Mouse (Mus musculus) Patski (cell line): ENCODE data around the gene Six5. TPM values are rescaled to one million over a fixed set of nuclear protein-coding genes. Genes with fewer than 3 reads are reported as not detected.
A peak's percentile ranks its signal among the peaks of the same experiment; 100 is the strongest.

Source experiments
- ATAC-seq: fragments of 100-300 bp; one replicate; pipeline ENCODE4 v1.8.0; 2021
- CTCF ChIA-PET: fragments of 350-600 bp; sonication (Branson Sonifier 250); formaldehyde crosslinking; loops from one replicate; lab custom pipeline; 2022; ENCODE audit warnings: inconsistent platforms; lab: Charles Lee
- POLR2A ChIA-PET: fragments of 350-600 bp; sonication (Branson Sonifier 250); formaldehyde crosslinking; loops from one replicate; lab custom pipeline; 2022; ENCODE audit warnings: antibody characterized with exemption, inconsistent platforms; lab: Charles Lee
- DNase-seq: peaks from one replicate; pipeline ENCODE4 v3.0.0-alpha.2; 2011; ENCODE audit warnings: low read depth, low spot score
- H3K27me3 ChIP-seq: fragments of 371-371 bp; one replicate; pipeline ENCODE4 v1.5.1; 2021
- CTCF ChIP-seq: fragments of 100-300 bp; IDR thresholded peaks from one replicate; pipeline ENCODE4 v1.5.1; 2021
- in situ Hi-C: fragments of 300-500 bp; cut with MboI; formaldehyde crosslinking; loops from 3 replicates; pipeline ENCODE4 v1.11.1; 2018; ENCODE audit warnings: low pct_unique_long_range_greater_than_20kb, mixed read lengths
- polyA plus RNA-seq: library from polyadenylated mRNA; unstranded; gene quantifications from one replicate; pipeline ENCODE4 v1.2.3, GENCODE M21; 2021

Six5 gene
- polyA plus RNA-seq, 1 experiment from 2014 or later: 12.6 TPM

DNA sequence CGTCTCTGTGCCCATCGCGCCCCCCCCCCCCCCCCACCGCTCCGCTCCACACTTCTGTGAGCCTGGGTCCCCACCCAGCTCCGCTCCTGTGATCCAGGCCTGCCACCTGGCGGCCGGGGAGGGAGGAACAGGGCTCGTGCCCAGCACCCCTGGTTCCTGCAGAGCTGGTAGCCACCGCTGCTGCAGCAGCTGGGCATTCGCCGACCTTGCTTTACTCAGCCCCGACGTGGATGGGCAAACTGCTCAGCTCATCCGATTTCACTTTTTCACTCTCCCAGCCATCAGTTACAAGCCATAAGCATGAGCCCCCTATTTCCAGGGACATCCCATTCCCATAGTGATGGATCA is 1.2 kb upstream of the Six5 start:
- no peak for TF ChIP-seq CTCF
- in situ Hi-C loops: no loop called here
- ATAC-seq: no peak
- DNase-seq: no peak
- H3K27me3 ChIP-seq: no peaks in the 10 kb centered on the region
- ChIA-PET CTCF (interaction anchor here (0.9 to 17.1 kb wide), 4 partner anchors 10 to 67 kb away, joined by 4 to 238 read pairs (median 15); partner anchors contain the start of genes Dmpk, Dmwd, Qpctl and Snrpd2), POLR2A (interaction anchor here (1.4 to 5.8 kb wide), 4 partner anchors 10 to 27 kb away, joined by 4 to 48 read pairs (median 20); partner anchors contain the start of genes Dmpk and Dmwd)

GRCm38 (mm10) chr7:19093537-19094385 is 633 bp upstream of the Six5 start:
- H3K27me3 ChIP-seq: no peaks in the 10 kb centered on the region
- ChIA-PET POLR2A (interaction anchor here (0.5 to 5.8 kb wide), 5 partner anchors 11 to 44 kb away, joined by 4 to 48 read pairs (median 6); partner anchors contain the start of genes Dmpk and Dmwd), CTCF (interaction anchor here (0.9 to 17.1 kb wide), 4 partner anchors 11 to 68 kb away, joined by 4 to 238 read pairs (median 15); partner anchors contain the start of genes Dmpk, Dmwd, Qpctl and Snrpd2)
- DNase-seq (peak; percentile 92), ATAC-seq (peak; percentile 64)
- no peak for TF ChIP-seq CTCF
- in situ Hi-C loops: no loop called here

GRCm38 (mm10) chr7:19094826-19095750 is 694 bp downstream of the Six5 start:
- DNase-seq (no peak), ATAC-seq (peak; percentile 5)
- ChIA-PET CTCF (interaction anchor here (4.2 to 17.1 kb wide), 3 partner anchors 12 to 20 kb away, joined by 18 to 238 read pairs (median 18); partner anchors contain the start of gene Dmwd), POLR2A (interaction anchor here (1.2 to 5.8 kb wide), 5 partner anchors 12 to 92 kb away, joined by 3 to 48 read pairs (median 6); partner anchors contain the start of genes Dmpk, Dmwd and Fbxo46)
- no peak for TF ChIP-seq CTCF
- H3K27me3 ChIP-seq: no peaks in the 10 kb centered on the region
- in situ Hi-C loops: no loop called here

DNA sequence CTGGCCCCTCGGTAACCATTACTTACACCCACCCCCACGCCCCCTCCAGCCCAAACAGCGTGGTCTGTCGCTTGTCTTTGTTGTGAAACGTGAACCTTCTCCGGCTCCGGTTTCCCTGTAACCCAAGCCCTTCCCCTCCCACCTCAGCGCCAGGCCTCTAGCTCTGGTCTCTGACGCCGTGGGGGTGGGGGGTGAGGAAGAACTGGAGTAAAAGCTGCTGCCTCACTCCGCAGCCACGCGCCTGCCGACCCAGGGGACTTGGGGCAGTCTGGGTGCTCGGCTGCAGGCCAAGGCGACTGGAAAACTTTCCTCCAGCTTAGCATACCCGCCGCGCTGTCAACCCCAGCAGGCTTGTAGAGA is 1.3 kb downstream of the Six5 start:
- in situ Hi-C loops: no loop called here
- POLR2A ChIA-PET: interaction anchor here (1.1 to 5.8 kb wide), 6 partner anchors 11 to 93 kb away, joined by 3 to 48 read pairs (median 6); partner anchors contain the start of genes Dmpk, Dmwd and Fbxo46
- peak; percentile 40 for ATAC-seq
- TF ChIP-seq CTCF: no peak
- DNase-seq: no peak
- no peaks in the 10 kb centered on the region for H3K27me3 ChIP-seq
- CTCF ChIA-PET: interaction anchor here (4.2 to 17.1 kb wide), 3 partner anchors 11 to 21 kb away, joined by 18 to 238 read pairs (median 18); partner anchors contain the start of gene Dmwd

GRCm38 (mm10) chr7:19096421-19096976 is 2.1 kb downstream of the Six5 start:
- in situ Hi-C loops: no loop called here
- ChIA-PET CTCF (interaction anchor here (4.2 to 17.1 kb wide), 3 partner anchors 11 to 22 kb away, joined by 18 to 238 read pairs (median 18); partner anchors contain the start of gene Dmwd), POLR2A (interaction anchor here (1.1 to 5.8 kb wide), 5 partner anchors 11 to 94 kb away, joined by 3 to 48 read pairs (median 6); partner anchors contain the start of genes Dmpk, Dmwd and Fbxo46)
- no peak for TF ChIP-seq CTCF
- DNase-seq (no peak), ATAC-seq (no peak)
- no peaks in the 10 kb centered on the region for H3K27me3 ChIP-seq

DNA sequence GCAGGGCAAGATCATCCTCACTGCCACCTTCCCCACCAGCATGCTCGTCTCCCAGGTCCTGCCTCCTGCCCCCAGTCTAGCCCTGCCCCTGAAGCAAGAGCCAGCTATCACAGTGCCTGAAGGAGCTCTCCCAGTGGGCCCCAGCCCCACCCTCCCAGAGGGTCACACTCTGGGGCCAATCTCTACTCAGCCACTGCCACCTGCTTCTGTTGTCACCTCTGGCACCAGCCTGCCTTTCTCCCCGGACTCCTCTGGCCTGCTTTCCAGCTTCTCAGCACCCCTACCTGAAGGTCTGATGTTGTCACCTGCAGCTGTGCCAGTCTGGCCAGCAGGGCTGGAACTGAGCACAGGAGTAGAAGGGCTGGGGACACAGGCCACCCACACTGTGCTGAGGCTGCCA is 2.8 kb downstream of the Six5 start:
- ChIA-PET CTCF (interaction anchor here (4.2 to 4.3 kb wide), 2 partner anchors 10 to 16 kb away, joined by 18 read pairs; no protein-coding TSS in a partner anchor), POLR2A (no interaction called here)
- no peak for DNase-seq
- no peak for ATAC-seq
- H3K27me3 ChIP-seq: no peaks in the 10 kb centered on the region
- TF ChIP-seq CTCF: no peak
- in situ Hi-C loops: no loop called here

- in situ Hi-C loops: no loop called here
- DNase-seq (no peak), ATAC-seq (no peak)
- POLR2A ChIA-PET: interaction anchor here (1.0 kb wide), 1 partner anchor 52 kb away, joined by 3 read pairs; no protein-coding TSS in a partner anchor
- no peaks in the 10 kb centered on the region for H3K27me3 ChIP-seq
- no peak for TF ChIP-seq CTCF
- CTCF ChIA-PET: interaction anchor here (4.2 to 4.3 kb wide), 2 partner anchors 9 to 16 kb away, joined by 18 read pairs; no protein-coding TSS in a partner anchor
These were observed 3.5 kb downstream of the Six5 start for GRCm38 (mm10) chr7:19097863-19098262.

- DNase-seq: no peak
- in situ Hi-C loops: no loop called here
- ATAC-seq: no peak
- no peaks in the 10 kb centered on the region for H3K27me3 ChIP-seq
- no peak for TF ChIP-seq CTCF
- CTCF ChIA-PET: interaction anchor here (0.9 to 4.3 kb wide), 3 partner anchors 8 to 122 kb away, joined by 3 to 18 read pairs (median 18); no protein-coding TSS in a partner anchor
- POLR2A ChIA-PET: interaction anchor here (1.0 to 1.4 kb wide), 3 partner anchors 9 to 51 kb away, joined by 3 to 4 read pairs (median 3); no protein-coding TSS in a partner anchor
These were observed 4.4 kb downstream of the Six5 start for GRCm38 (mm10) chr7:19098811-19099210.

- H3K27me3 ChIP-seq: no peaks in the 10 kb centered on the region
- no peak for ATAC-seq
- in situ Hi-C loops: no loop called here
- ChIA-PET POLR2A (interaction anchor here (1.4 kb wide), 1 partner anchor 13 kb away, joined by 3 read pairs; no protein-coding TSS in a partner anchor), CTCF (interaction anchor here (1.4 to 3.6 kb wide), 2 partner anchors 13 to 56 kb away, joined by 4 to 11 read pairs; no protein-coding TSS in a partner anchor)
- no peak for TF ChIP-seq CTCF
- no peak for DNase-seq
These were observed 5.9 kb downstream of the Six5 start for GRCm38 (mm10) chr7:19100290-19100689.
